Mouse (Mus musculus) heart, adult 2 months (tissue): ENCODE results near the gene Fam240b. TPM values are rescaled to one million over a fixed set of nuclear protein-coding genes. Genes with fewer than 3 reads are reported as not detected.
A peak's percentile ranks its signal among the peaks of the same experiment; 100 is the strongest.

Source experiments
- DNase-seq, 2 experiments: peaks; one replicate each; pipeline ENCODE4 v3.0.0; 2021
- H3K27ac ChIP-seq: fragments of 200-600 bp; 2 replicates; pipeline ENCODE4 v1.8.1; 2022
- H3K27me3 ChIP-seq: fragments of 200-500 bp; 2 replicates; pipeline ENCODE4 v1.6.1; 2012; ENCODE audit warnings: mild to moderate bottlenecking, low read length, inconsistent platforms, mixed read lengths; ENCODE audit not compliant: control insufficient read depth, insufficient read depth
- H3K36me3 ChIP-seq: fragments of 200-500 bp; 2 replicates; pipeline ENCODE4 v1.6.1; 2012; ENCODE audit warnings: low read length, inconsistent platforms; ENCODE audit not compliant: control insufficient read depth, insufficient read depth
- H3K4me1 ChIP-seq: fragments of 200-500 bp; 2 replicates; pipeline ENCODE4 v1.6.1; 2011; ENCODE audit warnings: low read length; ENCODE audit not compliant: control insufficient read depth, insufficient read depth
- H3K4me3 ChIP-seq: fragments of 200-600 bp; 2 replicates; pipeline ENCODE4 v1.8.1; 2022
- H3K79me2 ChIP-seq: fragments of 200-500 bp; replicated peaks from 2 replicates; pipeline ENCODE4 v1.6.1; 2012; ENCODE audit warnings: mild to moderate bottlenecking, inconsistent platforms, low read length, moderate library complexity, mixed read lengths; ENCODE audit not compliant: control insufficient read depth, insufficient read depth
- H3K9ac ChIP-seq: fragments of 200-500 bp; 2 replicates; pipeline ENCODE4 v1.6.1; 2012; ENCODE audit warnings: low read depth, mild to moderate bottlenecking, control low read depth, inconsistent platforms, low read length, mixed read lengths
- CTCF ChIP-seq: fragments of 200-600 bp; IDR thresholded peaks from 2 replicates; pipeline ENCODE4 v1.8.1; 2022; ENCODE audit warnings: antibody characterized with exemption, mild to moderate bottlenecking, moderate library complexity
- EP300 ChIP-seq: fragments of 200-500 bp; IDR thresholded peaks from 2 replicates; pipeline ENCODE4 v1.6.1; 2011; ENCODE audit warnings: low read depth, low read length, control low read depth; ENCODE audit not compliant: insufficient read depth
- POLR2A ChIP-seq: fragments of 200-500 bp; IDR thresholded peaks from 2 replicates; pipeline ENCODE4 v1.6.1; 2011; ENCODE audit warnings: mild to moderate bottlenecking, low read depth, low read length, control low read depth; ENCODE audit not compliant: insufficient read depth
- WGBS: fragments of 180-500 bp; shearing (Covaris S2); methylation state at CpG from one replicate; pipeline ENCODE4 v1.1.7; 2018; 5-methylcytosine and 5-hydroxymethylcytosine counted together
- intact Hi-C: fragments of 180-260 bp; cut with DNase I; formaldehyde crosslinking; loops from one replicate; pipeline ENCODE4 v1.15.1; 2025
- polyA plus RNA-seq: library from polyadenylated mRNA; depleted of rRNA; stranded (reverse); fragments of >200 nt; gene quantifications from 2 replicates; pipeline ENCODE4 v1.2.3, GENCODE M21; 2012
- total RNA-seq, 2 experiments: library from RNA; stranded (reverse); gene quantifications; 2 replicates each; pipeline ENCODE4 v1.2.3; 2021

Fam240b gene
- total and polyA plus RNA-seq, 3 experiments, result not detected

DNA sequence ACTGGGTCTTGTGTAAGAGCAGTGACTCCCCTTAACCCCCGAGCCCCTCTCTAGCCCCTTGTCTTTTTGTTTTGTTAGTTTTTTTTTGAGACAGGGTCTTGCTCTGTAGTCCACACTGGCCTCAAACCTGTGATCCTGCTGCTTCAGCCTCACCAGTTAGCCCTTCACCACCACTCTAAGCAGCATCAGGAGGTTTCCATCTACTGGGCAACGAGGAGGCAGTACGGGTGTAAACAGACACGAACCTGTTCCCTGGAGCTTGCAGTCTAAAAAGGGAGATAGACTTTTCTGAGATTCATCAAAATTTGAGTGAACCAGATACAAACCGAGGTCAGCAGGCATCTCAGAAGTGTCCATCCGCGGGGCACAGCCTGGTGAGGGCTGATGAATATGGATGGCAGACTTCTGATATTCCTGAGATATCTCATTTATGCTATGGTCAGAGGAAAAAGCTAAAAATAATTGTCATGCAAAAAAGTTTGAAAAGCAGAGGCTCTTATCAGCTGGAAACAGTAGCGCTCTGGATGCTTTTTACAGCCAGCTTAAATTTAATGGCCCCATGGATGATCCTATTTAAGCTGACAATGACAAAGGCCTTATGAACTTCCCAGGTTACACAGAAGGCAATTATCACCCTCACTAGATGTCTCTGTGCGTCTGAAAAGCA is 52.2 kb downstream of the Fam240b start:
- TF ChIP-seq EP300, result no peak
- TF ChIP-seq CTCF, result no peak
- TF ChIP-seq POLR2A, result no peak
- 68% methylated on average over 9 of the region's 9 CpGs for WGBS
- Histone ChIP-seq H3K4me3 (no peak overlapping the region), H3K27me3 (no peaks in the 10 kb centered on the region), H3K79me2 (no peaks in the 10 kb centered on the region), H3K36me3 (no peaks in the 10 kb centered on the region), H3K4me1 (no peaks in the 10 kb centered on the region), H3K27ac (no peak overlapping the region), H3K9ac (no peak overlapping the region)
- no peak for DNase-seq
- intact Hi-C loops, result loop anchor here (10.0 kb wide), 1 partner anchor 799 kb away; no protein-coding TSS in a partner anchor

DNA sequence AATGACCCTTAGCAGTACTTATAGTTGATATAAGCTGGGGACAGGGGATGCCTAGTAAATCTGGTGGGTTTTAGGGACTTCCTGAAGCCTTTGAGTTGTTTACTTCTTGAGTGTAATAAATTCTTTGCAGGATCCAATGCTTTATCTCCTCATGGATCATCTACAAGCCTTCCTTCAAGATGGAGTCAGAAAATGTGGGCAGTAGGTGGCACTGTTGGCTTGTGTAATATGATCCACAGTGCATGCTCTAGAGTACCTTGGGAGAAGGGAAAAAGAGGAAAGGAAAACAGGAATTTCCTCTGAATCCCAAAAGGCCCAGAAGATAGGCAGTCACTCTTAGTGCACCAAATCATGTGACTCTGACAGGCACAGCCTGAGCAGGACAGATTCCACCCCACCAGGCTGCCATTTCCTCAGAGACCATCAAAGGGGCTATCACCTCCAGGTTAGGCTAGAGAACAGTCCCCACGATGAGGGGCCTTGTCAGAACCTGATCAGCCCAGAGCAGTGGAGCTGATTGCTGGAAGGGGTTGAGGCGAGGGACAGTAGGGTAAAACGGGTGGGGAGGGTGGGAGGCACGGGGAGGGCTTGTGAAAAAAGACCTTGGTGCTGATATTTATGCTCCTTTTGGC is 54.2 kb downstream of the Fam240b start:
- no peak overlapping the region for H3K4me3 ChIP-seq
- 39% methylated on average over 4 of the region's 4 CpGs for WGBS
- intact Hi-C loops, result loop anchor here (5.0 to 10.0 kb wide), 2 partner anchors 801 to 869 kb away; no protein-coding TSS in a partner anchor
- DNase-seq, result no peak
- no peaks in the 10 kb centered on the region for H3K27me3 ChIP-seq
- H3K9ac ChIP-seq, result no peak overlapping the region
- no peak for TF ChIP-seq POLR2A
- TF ChIP-seq EP300, result no peak
- TF ChIP-seq CTCF, result peak; percentile 60
- H3K27ac ChIP-seq, result no peak overlapping the region
- H3K79me2 ChIP-seq, result no peaks in the 10 kb centered on the region
- H3K36me3 ChIP-seq, result no peaks in the 10 kb centered on the region
- no peaks in the 10 kb centered on the region for H3K4me1 ChIP-seq

DNA sequence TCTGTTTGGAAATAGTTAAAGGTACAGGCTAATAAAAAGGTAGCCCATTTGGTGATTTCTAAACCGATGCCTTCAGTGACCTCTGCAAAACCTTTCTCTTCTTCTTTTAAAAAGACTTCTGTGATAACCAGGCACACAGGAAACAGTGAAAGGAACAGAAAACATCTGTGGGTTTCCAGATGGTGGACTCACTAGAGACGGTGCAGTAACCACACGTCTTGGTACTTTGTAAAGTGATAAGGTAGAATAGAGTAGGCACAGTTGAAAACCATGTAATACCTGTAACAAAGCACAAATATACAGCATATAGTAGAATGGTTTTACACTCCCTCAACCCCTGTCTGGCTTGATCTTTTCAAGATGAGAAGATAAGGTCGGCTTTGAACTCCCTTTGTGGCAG is 57.0 kb downstream of the Fam240b start:
- Histone ChIP-seq H3K36me3 (no peaks in the 10 kb centered on the region), H3K27ac (no peak overlapping the region), H3K27me3 (no peaks in the 10 kb centered on the region), H3K4me3 (no peak overlapping the region), H3K9ac (no peak overlapping the region), H3K79me2 (no peaks in the 10 kb centered on the region), H3K4me1 (no peaks in the 10 kb centered on the region)
- intact Hi-C loops, result loop anchor here (5.0 to 10.0 kb wide), 2 partner anchors 804 to 872 kb away; no protein-coding TSS in a partner anchor
- TF ChIP-seq EP300 (no peak), POLR2A (no peak), CTCF (no peak)
- WGBS, result 48% methylated on average over 4 of the region's 4 CpGs
- DNase-seq, result no peak

DNA sequence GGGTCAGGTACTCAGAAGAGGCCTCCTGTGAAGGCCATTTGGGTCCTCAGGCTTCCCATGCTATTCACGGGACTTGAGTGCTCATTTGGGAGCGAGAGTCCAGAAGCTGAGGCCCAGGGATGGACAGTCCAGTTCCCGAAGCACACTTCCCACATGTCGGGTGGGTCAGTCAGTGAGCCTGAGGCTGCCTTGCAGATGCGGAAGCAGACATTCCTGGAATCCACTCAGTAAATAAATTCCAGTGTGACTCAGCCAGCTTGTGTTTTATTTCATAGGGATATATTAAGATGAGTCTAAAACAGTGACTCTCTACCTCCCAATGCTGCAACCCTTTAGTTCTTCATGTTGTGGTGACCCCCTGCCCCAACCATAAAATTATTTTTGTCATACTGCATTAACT is 58.1 kb downstream of the Fam240b start:
- Histone ChIP-seq H3K4me3 (no peak overlapping the region), H3K36me3 (no peaks in the 10 kb centered on the region), H3K9ac (no peak overlapping the region), H3K27ac (no peak overlapping the region), H3K27me3 (no peaks in the 10 kb centered on the region), H3K79me2 (no peaks in the 10 kb centered on the region), H3K4me1 (no peaks in the 10 kb centered on the region)
- DNase-seq, result no peak
- intact Hi-C loops, result loop anchor here (1.0 to 10.0 kb wide), 4 partner anchors 124 to 675 kb away; partner anchors contain the start of gene Mfsd14b
- TF ChIP-seq EP300, result no peak
- no peak for TF ChIP-seq CTCF
- TF ChIP-seq POLR2A, result no peak
- WGBS, result 64% methylated on average over 5 of the region's 5 CpGs

DNA sequence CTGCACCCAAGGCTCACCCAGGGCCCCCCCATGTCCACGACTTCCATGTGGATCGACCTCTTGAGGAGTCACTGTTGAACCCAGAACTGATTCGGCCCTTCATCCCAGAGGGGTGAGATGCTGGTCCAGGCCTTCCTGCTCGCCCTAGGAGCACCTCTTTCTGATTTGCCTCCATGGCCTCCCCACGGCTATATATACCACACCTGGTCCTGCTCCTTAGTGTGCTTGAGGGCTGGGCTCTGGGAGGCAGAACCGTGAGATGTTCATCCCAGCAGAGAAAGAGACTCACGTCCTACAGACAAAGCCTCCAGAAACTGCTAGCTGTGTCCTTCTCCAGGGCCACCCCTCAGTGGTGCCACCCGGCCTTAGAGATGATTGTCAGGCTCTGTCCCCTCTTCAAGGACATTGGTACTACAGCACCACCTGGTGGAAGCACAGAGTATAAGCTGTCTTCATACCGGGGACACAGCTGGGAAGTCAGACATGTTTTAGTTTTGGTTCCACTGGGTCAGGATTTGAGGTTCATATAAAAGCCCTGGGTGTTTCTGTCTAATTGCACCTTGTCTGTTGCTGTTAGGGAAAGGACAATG is 58.6 kb downstream of the Fam240b start:
- Histone ChIP-seq H3K4me3 (no peak overlapping the region), H3K9ac (no peak overlapping the region), H3K79me2 (no peaks in the 10 kb centered on the region), H3K4me1 (no peaks in the 10 kb centered on the region), H3K27ac (no peak overlapping the region), H3K27me3 (no peaks in the 10 kb centered on the region), H3K36me3 (no peaks in the 10 kb centered on the region)
- 51% methylated on average over 9 of the region's 9 CpGs for WGBS
- intact Hi-C loops, result loop anchor here (1.0 to 10.0 kb wide), 4 partner anchors 124 to 676 kb away; partner anchors contain the start of gene Mfsd14b
- TF ChIP-seq EP300 (peak; percentile 85), CTCF (peak; percentile 95), POLR2A (no peak)
- DNase-seq, result peak; percentile 62 to 66

DNA sequence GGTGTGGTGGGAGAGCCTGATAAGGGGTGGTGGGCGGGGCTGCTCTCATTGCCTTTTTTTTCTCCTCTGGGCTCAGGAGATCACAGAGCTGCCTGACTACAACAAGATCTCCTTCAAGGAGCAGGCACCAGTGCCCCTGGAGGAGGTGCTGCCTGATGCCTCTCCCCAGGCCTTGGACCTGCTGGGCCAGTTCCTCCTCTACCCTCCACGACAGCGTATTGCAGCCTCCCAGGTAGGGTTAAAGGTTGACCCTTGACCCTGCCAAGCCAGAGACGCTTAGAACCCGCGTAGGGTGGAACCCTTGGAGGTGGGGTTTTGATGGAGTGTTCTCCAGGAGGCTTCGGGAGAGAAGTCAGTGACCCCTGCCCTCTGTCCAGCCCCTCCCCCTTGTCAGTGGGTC is 59.8 kb downstream of the Fam240b start:
- H3K27ac ChIP-seq, result no peak overlapping the region

More for the DNA sequence above, 59.8 kb downstream of the Fam240b start:
- Histone ChIP-seq H3K36me3 (no peaks in the 10 kb centered on the region), H3K79me2 (no peaks in the 10 kb centered on the region), H3K9ac (no peak overlapping the region), H3K27me3 (no peaks in the 10 kb centered on the region), H3K4me3 (no peak overlapping the region), H3K4me1 (no peaks in the 10 kb centered on the region)
- 81% methylated on average over 7 of the region's 7 CpGs for WGBS
- intact Hi-C loops, result loop anchor here (2.0 to 10.0 kb wide), 3 partner anchors 193 to 677 kb away; partner anchors contain the start of gene Mfsd14b
- no peak for TF ChIP-seq CTCF
- TF ChIP-seq POLR2A, result no peak
- TF ChIP-seq EP300, result no peak
- DNase-seq, result no peak
